Mouse (Mus musculus) G1E (cell line): ENCODE results near the gene 4933424G06Rik. TPM values are rescaled to one million over a fixed set of nuclear protein-coding genes. Genes with fewer than 3 reads are reported as not detected.
A peak's percentile ranks its signal among the peaks of the same experiment; 100 is the strongest.

Experiments
- ATAC-seq: 2 replicates; pipeline ENCODE4 v1.8.0; 2016; ENCODE audit warnings: mild to moderate bottlenecking; ENCODE audit not compliant: insufficient number of reproducible peaks, poor library complexity, low FRiP score, severe bottlenecking; ENCODE audit errors: extremely low read depth
- DNase-seq: peaks from one replicate; pipeline ENCODE4 v3.0.0; 2012; ENCODE audit warnings: low spot score
- H3K27me3 ChIP-seq: 2 replicates; pipeline ENCODE4 v1.6.1; 2012; ENCODE audit warnings: mild to moderate bottlenecking, low read length, inconsistent platforms; ENCODE audit not compliant: insufficient read depth
- H3K36me3 ChIP-seq: replicated peaks from 2 replicates; pipeline ENCODE3; 2012; ENCODE audit warnings: mild to moderate bottlenecking, inconsistent platforms
- H3K4me1 ChIP-seq: 2 replicates; pipeline ENCODE4 v1.6.1; 2012; ENCODE audit warnings: low read depth, low read length, inconsistent platforms, mixed read lengths; ENCODE audit not compliant: insufficient read depth
- H3K4me3 ChIP-seq: 2 replicates; pipeline ENCODE4 v1.5.1; 2012; ENCODE audit warnings: low read depth, mild to moderate bottlenecking, inconsistent platforms, low read length, moderate library complexity, mixed read lengths
- H3K9me3 ChIP-seq: replicated peaks from 2 replicates; pipeline ENCODE4 v1.6.1; 2012; ENCODE audit warnings: inconsistent platforms
- CTCF ChIP-seq: IDR thresholded peaks from 2 replicates; pipeline ENCODE4 v1.5.1; 2012; ENCODE audit warnings: low read depth, low read length, inconsistent platforms, mixed read lengths
- GATA1 ChIP-seq: IDR thresholded peaks from 2 replicates; pipeline ENCODE4 v1.6.1; 2012; ENCODE audit warnings: borderline replicate concordance, low read length, inconsistent platforms, mixed read lengths
- GATA2 ChIP-seq: IDR thresholded peaks from 2 replicates; pipeline ENCODE4 v1.6.1; 2012; ENCODE audit warnings: low read depth, low read length, inconsistent platforms, borderline replicate concordance
- POLR2AphosphoS5 ChIP-seq: IDR thresholded peaks from 2 replicates; pipeline ENCODE4 v1.6.1; 2012; ENCODE audit warnings: low read depth, low read length, inconsistent platforms; ENCODE audit not compliant: insufficient replicate concordance
- TAL1 ChIP-seq: conservative IDR thresholded peaks from 2 replicates; pipeline ENCODE4 v1.6.1; 2012; ENCODE audit warnings: low read depth, low read length, inconsistent platforms, mixed read lengths
- polyA plus RNA-seq: library from polyadenylated mRNA; stranded (reverse); fragments of >175 nt; gene quantifications from 2 replicates; pipeline ENCODE4 v1.2.3, GENCODE M21; 2012
- total RNA-seq, 2 experiments: library from RNA; stranded (forward) in 1 of 2; stranded (reverse) in 1 of 2; fragments of 200-1000 nt in 1 of 2; fragments of >200 nt in 1 of 2; fragmentation: Nextera tagmentation in 1 of 2; gene quantifications; 2 replicates each; pipeline ENCODE4 v1.2.3; 2014 to 2017

Gene 4933424G06Rik
- total and polyA plus RNA-seq, 3 experiments: 0.38 to 0.75 TPM; not detected in 1

- no peak for ATAC-seq
These were observed 79.5 kb downstream of the 4933424G06Rik start for GRCm38 (mm10) chr1:36789416-36789815.

GRCm38 (mm10) chr1:36796711-36797110 lies 86.8 kb downstream of the 4933424G06Rik start:
- Histone ChIP-seq H3K9me3 (no peaks in the 10 kb centered on the region), H3K27me3 (no peaks in the 10 kb centered on the region), H3K4me3 (no peak overlapping the region), H3K36me3 (peaks cover 99% of the 10 kb centered on the region), H3K4me1 (no peaks in the 10 kb centered on the region; the same call in 1 of the 2 replicates)
- no peak for DNase-seq
- no peak for TF ChIP-seq GATA2
- TF ChIP-seq GATA1: no peak
- TF ChIP-seq POLR2AphosphoS5: no peak
- no peak for TF ChIP-seq CTCF
- no peak for TF ChIP-seq TAL1
- ATAC-seq: no peak

More at GRCm38 (mm10) chr1:36789416-36789815, 79.5 kb downstream of the 4933424G06Rik start:
- H3K4me1 ChIP-seq: peaks cover 14% of the 10 kb centered on the region
- no peaks in the 10 kb centered on the region; the same call in 1 of the 2 replicates for H3K9me3 ChIP-seq
- DNase-seq: no peak
- H3K27me3 ChIP-seq: peaks cover 4% of the 10 kb centered on the region; the same call in 1 of the 2 replicates
- TF ChIP-seq POLR2AphosphoS5 (peak; percentile 19; the same call in 1 of the 2 replicates), GATA2 (no peak)
- peaks cover 53% of the 10 kb centered on the region for H3K36me3 ChIP-seq
- H3K4me3 ChIP-seq: no peak overlapping the region

- H3K9me3 ChIP-seq: no peaks in the 10 kb centered on the region
- DNase-seq: no peak
- no peaks in the 10 kb centered on the region; the same call in 1 of the 2 replicates for H3K4me1 ChIP-seq
- ATAC-seq: no peak
- H3K27me3 ChIP-seq: no peaks in the 10 kb centered on the region
- no peak overlapping the region for H3K4me3 ChIP-seq
- peaks cover 98% of the 10 kb centered on the region for H3K36me3 ChIP-seq
- TF ChIP-seq CTCF: no peak
These were observed 87.5 kb downstream of the 4933424G06Rik start for GRCm38 (mm10) chr1:36797481-36797880.

- Histone ChIP-seq H3K27me3 (no peaks in the 10 kb centered on the region), H3K4me3 (no peak overlapping the region), H3K4me1 (0 out of 2 replicates have a peak, but pooled peaks cover 2% of the 10 kb centered on the region), H3K36me3 (peaks cover 95% of the 10 kb centered on the region), H3K9me3 (no peaks in the 10 kb centered on the region)
- ATAC-seq (no peak), DNase-seq (no peak)
- TF ChIP-seq TAL1: no peak
- TF ChIP-seq POLR2AphosphoS5: no peak
- no peak for TF ChIP-seq GATA2
- no peak for TF ChIP-seq CTCF
- TF ChIP-seq GATA1: no peak
These were observed 90.5 kb downstream of the 4933424G06Rik start for GRCm38 (mm10) chr1:36800379-36801011.

- 0 out of 2 replicates have a peak, but pooled peaks cover 2% of the 10 kb centered on the region for H3K4me1 ChIP-seq
- peaks cover 95% of the 10 kb centered on the region for H3K36me3 ChIP-seq
- H3K27me3 ChIP-seq: no peaks in the 10 kb centered on the region; the same call in 1 of the 2 replicates
- H3K4me3 ChIP-seq: no peak overlapping the region; the same call in 1 of the 2 replicates
- 0 out of 2 replicates have a peak, but pooled peaks have one; percentile 22 for TF ChIP-seq POLR2AphosphoS5
- no peak for TF ChIP-seq TAL1
- H3K9me3 ChIP-seq: no peaks in the 10 kb centered on the region
- DNase-seq (no peak), ATAC-seq (no peak)
These were observed 94.3 kb downstream of the 4933424G06Rik start for GRCm38 (mm10) chr1:36804259-36804658.

GRCm38 (mm10) chr1:36804833-36805232 lies 94.9 kb downstream of the 4933424G06Rik start:
- Histone ChIP-seq H3K36me3 (peaks cover 95% of the 10 kb centered on the region), H3K4me3 (no peak overlapping the region), H3K27me3 (no peaks in the 10 kb centered on the region; the same call in 1 of the 2 replicates), H3K4me1 (0 out of 2 replicates have a peak, but pooled peaks cover 2% of the 10 kb centered on the region), H3K9me3 (no peaks in the 10 kb centered on the region)
- no peak for TF ChIP-seq POLR2AphosphoS5
- no peak for TF ChIP-seq GATA2
- no peak for TF ChIP-seq TAL1
- TF ChIP-seq GATA1: no peak
- no peak for TF ChIP-seq CTCF
- ATAC-seq (no peak), DNase-seq (no peak)
